Mouse (Mus musculus) induced T-regulatory cell, adult 2 months (primary cell): ENCODE measurements at regions not wholly inside any gene's neighbourhood (a gene's known extent, or its start where the extent isn't known, plus 50 kb on each side); places are given as distances from the start of the nearest gene placed in this dataset.

Experiments used
- DNase-seq: peaks from one replicate; pipeline ENCODE4 v3.0.0-alpha.2; 2012; ENCODE audit warnings: low read depth

DNA sequence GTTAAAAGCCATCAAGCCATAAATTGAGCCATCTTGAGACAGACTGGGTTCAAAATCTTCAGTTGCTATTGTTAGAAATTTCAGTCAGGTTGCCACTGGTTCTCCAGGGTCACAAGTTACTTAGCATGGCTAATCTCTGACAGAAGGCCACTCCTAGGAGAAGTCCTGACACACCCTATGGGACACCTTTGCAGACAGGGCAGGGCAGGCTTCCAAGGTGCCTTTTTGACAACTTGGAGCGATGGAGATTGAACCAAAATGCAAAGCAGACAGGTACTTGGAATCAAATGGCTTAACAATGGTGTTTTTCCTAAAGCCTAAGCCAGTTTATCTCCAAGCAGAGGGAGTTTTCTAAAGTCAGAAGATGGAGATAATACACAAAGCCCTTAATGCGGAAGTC, 90.7 kb upstream of the Tbx3 start:
- no peak for DNase-seq

DNA sequence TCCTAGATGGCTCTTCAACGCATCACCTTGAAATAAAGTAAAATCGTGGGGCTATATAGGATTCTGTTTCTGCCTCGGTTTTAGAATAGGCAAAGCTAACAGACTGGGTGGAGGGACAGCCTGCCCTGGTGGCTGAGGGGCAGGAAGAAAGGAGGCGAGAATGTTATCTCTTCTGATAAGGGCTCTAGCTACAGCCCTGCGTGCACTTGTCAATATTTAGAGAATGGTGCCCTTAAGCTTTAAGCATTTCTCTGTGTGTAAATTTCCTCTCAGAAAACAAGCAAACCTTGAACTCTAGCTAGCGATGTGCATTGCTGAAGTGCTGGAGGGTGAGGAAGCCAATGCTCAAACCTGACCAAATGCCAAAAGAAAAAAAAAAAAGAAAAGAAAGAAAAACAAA, 90.1 kb upstream of the Tbx3 start:
- DNase-seq, result no peak

DNA sequence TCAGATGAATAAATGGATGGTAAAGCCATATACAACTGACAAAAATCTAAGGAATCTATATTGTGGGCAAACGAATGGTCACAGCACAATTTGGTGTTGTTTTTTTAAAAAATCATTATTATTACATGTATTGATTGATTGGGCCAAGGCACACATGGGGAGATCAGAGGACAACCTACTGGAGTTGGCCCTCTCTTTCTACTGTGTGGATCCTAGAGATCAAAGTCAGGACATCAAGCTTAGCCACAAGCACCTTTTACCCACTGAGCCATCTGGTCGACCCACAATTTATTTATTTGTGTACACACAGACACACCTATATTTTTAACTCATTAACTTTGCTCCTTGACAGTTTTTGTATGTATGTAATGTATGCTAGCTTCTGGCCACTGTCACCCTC, 89.7 kb upstream of the Tbx3 start:
- no peak for DNase-seq

DNA sequence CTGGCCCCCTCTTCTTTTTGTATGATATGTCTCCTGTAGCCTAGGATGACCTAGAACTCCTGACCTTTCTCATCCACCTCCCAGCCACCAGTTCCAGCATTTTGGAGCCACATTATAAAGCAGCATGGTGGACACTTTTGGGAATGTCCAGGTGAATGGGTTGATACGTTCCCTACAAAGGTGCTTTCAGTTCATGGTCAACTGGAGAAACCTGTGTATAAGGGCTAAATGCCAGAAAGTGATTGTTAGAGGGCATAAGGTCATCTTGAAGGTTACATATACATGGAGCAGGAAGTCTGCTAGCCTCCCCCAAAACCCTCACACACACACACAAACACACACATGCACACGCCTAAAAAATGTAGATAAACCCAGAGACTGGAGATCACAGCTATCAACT, 86.1 kb upstream of the Tbx3 start:
- no peak for DNase-seq

DNA sequence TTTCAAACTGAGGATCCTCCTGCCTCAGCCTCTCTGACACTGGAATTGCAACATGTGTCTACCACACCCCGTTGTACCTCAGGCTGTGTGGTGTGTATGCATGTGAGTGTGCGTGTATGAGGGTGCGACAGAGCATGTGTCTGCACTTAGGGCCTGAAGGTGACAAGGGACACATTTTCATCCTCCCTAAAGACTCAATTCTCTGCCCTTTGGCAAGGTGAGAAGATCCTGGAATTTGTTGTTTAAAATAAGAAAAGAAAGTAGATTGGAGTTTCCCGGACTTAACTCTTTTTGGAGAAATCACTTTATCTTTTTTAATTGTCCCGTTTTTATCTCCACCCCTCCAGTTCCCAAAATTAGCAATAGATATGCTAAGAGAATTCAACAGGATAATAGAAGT, 85.6 kb upstream of the Tbx3 start:
- DNase-seq, result no peak

DNA sequence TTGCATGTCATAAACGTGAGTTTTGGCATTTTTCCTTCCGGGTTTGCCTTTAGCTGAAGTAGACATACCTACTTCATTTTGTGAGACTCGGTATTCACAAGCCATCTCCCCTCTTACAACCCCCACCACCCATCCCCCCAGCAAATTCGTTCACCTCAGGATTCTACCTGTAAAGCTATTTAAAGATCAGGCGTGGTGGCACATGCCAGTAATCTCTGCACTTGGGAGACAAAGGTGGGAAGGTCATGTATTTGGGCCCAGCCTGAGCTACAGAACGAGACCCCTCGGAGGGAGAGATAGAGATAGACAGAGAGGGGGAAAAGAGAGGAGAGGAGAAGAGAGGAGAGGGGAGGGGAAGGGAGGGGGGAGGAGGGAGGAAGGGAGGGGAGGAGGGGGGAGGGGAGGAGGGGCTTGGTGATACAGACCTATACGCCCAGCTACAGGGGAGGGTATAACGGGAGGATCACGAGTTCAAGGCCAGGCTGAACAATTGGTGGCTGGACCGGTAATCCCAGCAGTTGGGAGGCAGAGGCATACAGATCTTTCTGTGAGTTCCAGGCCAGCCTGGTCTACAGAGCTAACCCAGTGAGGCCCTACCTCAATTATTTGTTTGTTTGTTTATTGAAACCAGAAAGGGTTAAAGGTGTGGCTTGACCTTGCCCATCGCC, 83.9 kb upstream of the Tbx3 start:
- DNase-seq, result no peak

DNA sequence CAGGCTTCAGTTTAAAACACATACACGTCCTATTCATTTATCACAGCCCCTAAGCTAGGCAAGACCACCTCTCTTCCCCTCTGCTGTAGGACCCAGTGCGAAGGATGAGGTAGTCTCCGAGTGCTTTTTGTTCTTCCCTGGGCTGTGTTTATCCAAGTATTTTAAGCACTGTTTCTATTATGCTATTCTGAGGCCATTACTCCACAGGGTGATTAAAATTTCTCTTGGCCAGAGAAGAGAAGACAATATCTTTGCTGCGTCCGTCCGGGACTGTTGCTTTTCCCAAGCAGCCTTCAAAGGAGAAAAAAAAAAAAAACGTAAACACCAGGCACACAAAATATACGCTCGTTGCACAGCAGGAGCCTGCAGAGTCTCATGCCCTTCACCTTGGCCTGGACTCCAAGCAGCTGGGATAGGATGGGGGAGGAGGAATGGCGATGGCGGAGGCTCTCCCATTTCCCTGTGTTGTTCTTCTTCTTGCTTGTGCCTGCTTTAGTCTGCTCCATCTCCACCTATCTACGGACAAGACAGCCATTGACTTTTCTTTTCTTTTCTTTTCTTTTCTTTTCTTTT, 83.1 kb upstream of the Tbx3 start:
- DNase-seq, result no peak

DNA sequence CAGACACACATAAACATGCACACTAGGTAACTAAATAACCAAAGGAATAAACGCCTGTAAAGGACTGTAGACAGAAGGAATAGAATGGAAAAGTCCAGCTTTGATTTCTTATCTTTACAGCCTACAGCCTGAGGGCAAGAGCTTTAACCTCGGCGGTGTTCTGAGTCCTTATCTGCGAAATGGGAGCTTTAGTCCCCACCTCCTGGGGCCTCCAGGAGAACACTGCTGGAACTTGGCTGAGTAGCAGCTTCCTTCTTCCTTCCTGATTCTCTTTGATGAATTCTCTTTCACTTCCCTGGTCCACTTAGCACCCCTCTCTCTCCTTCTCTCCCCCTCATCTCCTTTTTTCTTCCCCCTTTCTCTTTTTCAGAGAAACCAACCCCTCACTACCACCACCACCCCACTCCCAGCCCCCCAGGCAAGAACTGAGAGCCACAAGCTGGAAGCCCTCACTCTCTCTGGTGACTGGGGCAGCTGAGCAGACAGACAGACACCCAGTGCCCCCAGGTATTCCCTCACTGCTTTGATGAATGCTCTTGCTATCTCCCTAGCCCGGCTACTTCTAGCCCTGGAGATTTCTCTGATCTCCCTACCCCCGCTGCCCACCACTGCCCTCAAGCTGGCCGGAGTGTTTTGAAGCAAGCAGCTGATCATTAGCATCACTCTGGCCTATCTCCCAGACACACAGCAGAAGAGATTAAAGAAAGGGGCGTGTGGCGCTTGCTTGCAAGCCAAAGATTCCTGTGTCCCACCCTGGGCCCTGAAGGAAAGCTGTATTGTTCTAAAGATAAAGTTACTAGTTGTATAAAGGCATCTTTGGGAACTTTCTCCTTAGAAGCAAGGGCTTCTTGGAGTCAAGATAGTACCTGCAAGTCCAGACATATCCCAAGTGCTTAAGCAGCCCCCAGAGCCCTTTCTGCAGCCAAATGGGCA, 81.9 kb upstream of the Tbx3 start:
- DNase-seq, result no peak

DNA sequence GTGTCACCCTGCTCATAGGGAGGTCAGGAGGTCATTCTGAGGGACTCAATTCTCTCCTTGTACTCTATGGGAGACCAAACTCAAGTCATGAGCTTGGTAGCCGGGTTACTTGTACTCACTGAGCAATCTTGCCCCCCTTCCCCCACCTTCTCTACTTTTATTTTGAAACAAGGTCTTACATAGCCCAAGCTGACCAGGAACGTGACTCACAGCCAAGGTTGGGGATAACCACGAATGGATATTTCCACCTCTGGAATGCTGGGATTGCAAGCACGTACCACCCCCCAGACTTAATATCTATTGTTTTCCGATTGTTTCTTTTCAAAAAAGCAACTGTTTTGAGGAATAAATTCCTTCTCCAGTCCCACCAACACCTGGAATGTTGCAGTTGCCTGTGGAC, 79.2 kb upstream of the Tbx3 start:
- DNase-seq, result no peak

DNA sequence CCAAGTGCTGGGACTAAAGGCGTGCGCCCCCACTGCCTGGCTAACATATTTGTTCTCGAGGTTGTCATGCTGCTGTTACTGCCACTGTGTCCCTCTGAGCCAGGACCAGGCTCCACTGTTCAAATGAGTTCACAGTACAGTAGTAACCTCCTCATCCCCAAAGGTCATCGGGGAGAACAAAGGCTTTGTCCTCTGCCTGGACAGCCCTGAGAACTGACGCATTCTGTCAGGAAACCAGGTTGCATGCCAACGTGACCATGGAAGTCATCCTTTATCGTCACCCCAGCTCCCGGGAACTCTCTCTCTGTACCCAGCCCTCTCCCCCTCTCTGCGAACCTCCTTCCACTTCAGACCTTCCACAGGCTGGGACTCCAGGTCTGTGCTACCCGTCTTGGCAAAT, 77.6 kb upstream of the Tbx3 start:
- DNase-seq, result no peak

DNA sequence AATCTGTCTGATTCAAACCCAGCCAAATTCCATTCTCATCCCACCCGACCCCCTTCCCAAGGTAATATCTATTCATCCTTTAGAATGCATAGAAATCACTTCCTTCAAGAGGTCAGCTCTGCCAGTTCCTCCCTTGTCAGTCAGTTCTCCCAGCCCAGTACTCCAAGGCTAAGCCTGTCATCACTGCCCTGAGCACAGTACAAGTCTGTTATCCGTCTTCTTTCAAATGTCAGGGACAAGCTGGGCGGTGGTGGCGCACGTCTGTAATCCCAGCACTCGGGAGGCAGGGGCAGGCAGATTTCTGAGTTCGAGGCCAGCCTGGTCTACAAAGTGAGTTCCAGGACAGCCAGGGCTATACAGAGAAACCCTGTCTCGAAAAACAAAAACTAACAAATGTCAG, 75.9 kb upstream of the Tbx3 start:
- no peak for DNase-seq

DNA sequence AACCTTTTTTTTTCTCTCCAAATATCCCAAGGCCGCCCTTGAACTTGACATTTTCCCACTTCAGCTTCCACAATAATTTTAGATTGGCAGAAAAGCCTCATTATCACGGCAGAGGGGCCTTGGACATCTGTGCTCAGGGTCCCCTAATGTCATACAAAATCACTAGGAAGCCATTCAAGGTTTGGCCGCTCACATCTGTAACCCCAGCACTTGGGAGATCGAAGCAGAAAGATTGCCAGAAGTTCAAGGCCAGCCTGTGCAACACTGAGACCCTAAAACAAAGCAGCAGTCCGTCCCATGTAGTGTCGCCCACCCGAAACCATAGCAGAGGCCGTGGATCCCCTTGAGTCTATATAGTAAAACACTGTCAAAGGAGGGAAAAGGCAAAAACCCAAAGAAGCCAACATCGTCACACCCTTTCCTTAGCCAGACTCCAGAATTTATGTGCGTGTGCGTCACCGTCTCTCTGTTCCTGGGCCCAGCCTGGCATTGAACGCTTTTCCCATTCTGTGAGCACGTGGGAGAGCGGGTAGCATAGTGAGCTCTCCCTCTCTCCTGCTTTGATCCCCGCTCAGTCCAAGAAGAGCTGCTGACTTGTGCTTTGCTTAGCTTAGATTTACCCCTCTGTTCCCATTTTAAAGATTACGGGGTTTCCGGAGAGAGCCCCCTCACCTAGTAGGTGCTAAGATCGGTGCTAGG, 74.0 kb upstream of the Tbx3 start:
- DNase-seq, result no peak

DNA sequence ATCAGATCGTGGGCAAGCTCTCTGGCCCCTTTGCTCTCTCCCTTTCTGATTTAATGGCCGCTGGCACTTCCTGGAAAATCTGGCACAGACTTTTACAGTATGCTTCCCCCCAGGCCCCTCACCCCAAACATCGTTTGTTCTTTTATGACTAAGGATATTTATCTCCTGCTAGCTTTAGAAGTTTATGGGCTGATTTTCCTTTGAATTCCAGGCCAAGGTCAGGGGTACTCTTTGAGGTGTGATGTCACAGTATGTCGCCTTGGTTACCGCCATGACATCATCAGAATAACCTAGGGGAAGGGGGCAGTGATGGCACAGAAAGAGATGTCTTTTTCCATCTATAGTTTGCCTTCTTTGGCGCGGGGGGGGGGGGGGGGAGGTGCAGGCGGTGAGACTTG, 73.5 kb upstream of the Tbx3 start:
- DNase-seq, result no peak

DNA sequence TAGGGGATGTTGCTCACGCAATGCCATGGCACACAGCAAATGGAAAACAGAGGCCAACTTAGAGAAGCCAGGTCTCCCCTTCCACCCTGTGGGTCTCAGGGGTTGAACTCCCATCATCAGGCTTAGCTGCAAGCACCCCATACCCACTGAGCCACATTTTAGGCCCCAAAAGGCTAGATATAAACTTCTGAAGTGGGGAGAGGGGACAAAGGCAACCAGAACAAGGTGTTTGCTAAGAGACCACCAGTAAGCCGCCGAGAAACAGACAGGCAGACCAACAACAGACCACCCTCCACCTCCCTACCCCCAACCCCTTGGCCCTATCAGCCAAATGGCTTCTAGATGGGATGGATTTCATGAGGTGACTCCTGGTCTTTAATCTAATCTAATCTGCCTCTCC, 72.9 kb upstream of the Tbx3 start:
- DNase-seq, result no peak

DNA sequence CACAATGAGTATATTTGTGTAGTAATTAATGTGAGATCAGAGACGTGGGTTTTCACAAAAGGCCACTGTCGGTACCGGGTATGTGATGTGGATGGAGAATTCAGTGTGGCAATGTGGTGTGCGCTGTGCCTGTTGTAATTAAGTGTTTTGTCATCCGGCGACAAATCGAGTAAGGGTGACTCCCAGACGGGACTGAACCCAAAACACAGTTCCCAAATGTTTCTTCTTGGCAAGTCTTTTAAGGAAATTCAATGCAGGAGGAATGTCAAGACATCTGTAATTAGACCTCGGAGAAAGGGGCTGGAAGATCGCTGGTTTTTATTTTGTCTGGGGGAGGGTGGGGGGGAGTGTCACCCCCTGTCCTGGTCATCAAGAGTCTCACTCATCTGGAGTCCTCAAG, 72.3 kb upstream of the Tbx3 start:
- no peak for DNase-seq

DNA sequence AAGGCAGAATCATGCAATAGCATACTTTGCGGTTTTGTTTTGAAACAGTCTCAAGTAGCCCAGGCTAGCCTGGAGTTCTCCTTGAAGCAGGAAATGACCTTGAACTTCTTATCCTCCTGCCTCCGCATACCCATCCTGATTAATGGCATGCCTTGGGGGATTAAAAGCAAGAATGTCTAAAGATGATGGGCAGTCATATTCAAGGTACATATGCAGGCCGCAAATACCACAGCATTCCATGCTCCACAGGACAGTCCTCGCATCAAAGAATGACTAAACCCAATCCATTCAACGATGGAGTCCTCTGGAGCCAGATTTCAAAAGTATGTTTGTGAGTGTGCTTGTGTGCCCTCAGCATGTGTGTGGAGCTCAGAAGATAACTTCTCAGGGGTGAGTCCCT, 69.1 kb upstream of the Tbx3 start:
- DNase-seq, result no peak

DNA sequence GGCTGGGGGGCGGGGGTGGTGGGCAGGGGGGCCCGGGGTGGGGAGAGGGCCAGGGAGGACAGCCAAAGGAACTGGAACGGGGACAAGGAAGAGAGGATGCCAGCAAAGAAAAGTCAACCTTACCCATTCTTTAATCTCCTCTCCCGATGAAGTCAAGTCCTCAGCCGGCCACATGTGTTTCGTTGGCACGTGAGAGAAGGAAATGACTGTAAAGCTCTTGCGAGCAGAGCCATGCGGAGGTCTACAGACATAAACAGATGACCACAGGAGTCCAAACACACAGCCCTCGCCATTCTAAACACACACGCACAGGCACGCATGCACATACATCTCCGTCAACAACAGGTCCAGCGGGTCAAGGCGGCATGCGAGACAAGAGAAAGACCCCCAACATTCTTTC, 68.5 kb upstream of the Tbx3 start:
- no peak for DNase-seq

DNA sequence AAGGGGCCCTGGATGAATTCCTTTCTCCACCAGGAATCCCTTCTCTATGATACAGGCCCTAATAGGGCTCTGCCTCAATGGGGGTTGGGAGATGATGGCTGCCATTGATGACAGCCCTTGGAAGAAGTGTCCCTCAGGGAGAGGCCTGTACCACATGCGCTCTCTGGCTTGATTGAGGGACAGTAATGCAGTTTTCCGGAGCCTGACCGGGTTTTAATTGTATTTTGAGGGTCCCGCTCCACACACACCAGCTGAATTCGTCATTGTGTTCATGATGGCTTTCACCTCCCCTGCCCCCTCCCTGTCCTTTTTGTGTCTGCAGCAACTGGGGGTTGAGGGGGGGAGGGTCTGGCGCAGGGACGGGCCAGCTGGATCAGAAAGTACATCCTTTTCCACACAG, 65.0 kb upstream of the Tbx3 start:
- DNase-seq, result no peak

DNA sequence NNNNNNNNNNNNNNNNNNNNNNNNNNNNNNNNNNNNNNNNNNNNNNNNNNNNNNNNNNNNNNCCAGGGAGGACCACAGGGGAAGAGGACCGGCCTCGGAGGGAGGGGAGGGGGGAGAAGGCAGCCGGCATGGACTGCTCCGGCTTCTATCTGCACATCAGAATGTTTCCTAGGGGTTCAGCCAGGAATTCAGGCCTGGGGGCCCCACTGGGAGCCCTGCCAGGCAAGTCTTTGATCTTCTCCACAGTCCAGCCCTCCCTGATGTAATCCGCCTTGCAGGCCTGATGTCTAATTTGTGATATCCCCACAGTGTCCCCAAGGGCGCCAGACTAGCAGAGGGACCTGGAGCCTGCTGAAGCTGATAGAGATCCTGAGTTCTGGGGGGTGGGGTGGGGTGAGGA, 57.1 kb upstream of the Tbx3 start:
- DNase-seq, result no peak

DNA sequence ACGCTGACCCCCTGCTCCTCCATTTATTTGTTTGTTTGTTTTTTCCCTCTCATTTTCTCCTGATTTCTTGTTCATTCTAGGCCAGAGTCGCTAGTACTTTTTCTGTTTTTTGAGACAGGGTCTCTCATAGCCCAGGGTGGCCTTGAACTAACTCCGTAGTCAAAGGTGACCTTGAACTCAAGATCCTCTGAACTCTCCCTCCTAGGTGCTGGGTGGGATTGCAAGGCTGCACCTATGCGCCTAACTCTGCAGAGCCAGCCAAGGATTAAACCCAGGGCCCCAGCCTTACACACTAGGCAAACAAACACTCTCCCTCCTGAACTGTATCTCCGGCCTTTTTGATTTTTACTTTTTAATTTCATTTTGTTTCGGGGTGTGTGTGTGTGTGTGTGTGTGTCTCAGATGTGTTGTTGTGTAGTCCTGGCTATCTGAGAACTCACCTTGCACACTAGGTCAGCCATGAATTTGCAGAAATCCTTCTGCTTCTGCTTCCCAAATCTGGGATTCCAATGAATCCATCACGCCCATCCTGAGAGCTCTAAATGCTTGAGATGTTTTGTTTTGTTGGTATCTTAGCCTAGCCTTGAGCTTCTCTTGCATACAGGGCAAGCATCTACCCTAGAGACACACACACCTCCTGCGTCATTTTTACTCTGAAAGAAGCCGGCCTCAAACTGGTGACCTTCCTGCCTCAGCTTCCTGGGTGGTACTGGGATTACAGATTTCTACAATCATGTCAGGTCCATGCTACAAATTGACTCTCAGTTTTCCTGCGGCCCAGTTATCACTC, 56.3 kb upstream of the Tbx3 start:
- no peak for DNase-seq

DNA sequence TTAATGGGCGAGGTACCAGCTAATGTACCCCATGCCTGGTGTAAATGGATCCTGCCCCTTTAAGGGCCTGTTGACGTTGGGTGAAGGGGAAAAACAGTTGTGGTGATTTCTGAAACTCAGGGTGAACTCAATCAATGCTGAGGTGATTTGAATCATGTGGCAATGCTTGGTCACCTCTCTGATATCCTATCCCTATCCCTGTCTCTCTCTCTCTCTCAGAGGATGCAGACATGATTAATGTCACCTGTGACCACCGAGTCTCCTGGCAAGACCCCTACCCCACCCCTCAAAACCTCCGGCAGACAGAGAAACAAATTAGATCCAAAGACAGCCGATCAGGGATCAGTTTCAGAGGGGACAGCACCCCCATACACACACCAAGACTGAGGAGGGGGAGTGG, 54.8 kb upstream of the Tbx3 start:
- no peak for DNase-seq

DNA sequence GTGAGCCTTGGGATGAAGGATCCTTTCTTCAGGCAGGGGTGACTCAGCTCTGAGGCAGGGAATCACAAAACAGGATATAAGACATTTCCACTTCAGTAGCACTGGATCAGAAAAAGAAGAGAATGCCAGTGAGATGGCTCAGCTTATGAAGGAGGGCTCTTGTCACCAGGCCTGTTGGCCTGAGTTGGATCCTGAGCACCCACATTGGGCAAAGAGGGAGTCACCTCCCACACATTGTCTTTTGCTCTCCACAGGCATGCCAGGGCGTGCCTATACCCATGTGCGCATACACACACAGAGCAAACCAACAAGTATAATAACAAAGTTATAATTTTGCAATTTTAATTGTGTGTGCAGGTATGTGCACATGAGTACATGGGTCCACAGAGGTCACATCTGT, 52.6 kb upstream of the Tbx3 start:
- DNase-seq, result no peak
